Mouse (Mus musculus) ES-E14 (cell line): Measurements from ENCODE around the gene Abhd14a. TPM values are rescaled to one million over a fixed set of nuclear protein-coding genes. Genes with fewer than 3 reads are reported as not detected.
A peak's percentile ranks its signal among the peaks of the same experiment; 100 is the strongest.

ENCODE experiments used
- DNase-seq: peaks from one replicate; pipeline ENCODE4 v3.0.0-alpha.2; 2013; ENCODE audit warnings: low read depth, low spot score
- H3K27ac ChIP-seq: 2 replicates; pipeline ENCODE4 v1.5.1; 2012; ENCODE audit warnings: low read depth, mild to moderate bottlenecking, low read length, moderate library complexity, mixed read lengths; ENCODE audit not compliant: poor library complexity, insufficient read depth, severe bottlenecking
- H3K36me3 ChIP-seq: 2 replicates; pipeline ENCODE4 v1.6.1; 2012; ENCODE audit warnings: mild to moderate bottlenecking, low read length, moderate library complexity, mixed read lengths; ENCODE audit not compliant: control insufficient read depth, poor library complexity, insufficient read depth, severe bottlenecking
- H3K4me1 ChIP-seq, 2 experiments: fragments of 150-350 bp in 1 of 2; sonication (generic) in 1 of 2; 2 replicates each; pipeline ENCODE4 v1.6.1; 2012; ENCODE audit warnings: low read length in 2 of 2, mild to moderate bottlenecking in 1 of 2, mixed read lengths in 1 of 2; ENCODE audit not compliant: control insufficient read depth in 2 of 2, insufficient read depth in 2 of 2, poor library complexity in 1 of 2
- H3K4me3 ChIP-seq, 2 experiments: fragments of 150-350 bp in 1 of 2; sonication (generic) in 1 of 2; 2 replicates each; pipeline ENCODE4 v1.5.1; 2012; ENCODE audit warnings: low read length in 2 of 2, low read depth in 1 of 2, mild to moderate bottlenecking in 1 of 2, mixed read lengths in 1 of 2; ENCODE audit not compliant: insufficient read depth in 1 of 2, poor library complexity in 1 of 2, severe bottlenecking in 1 of 2
- H3K9ac ChIP-seq: 2 replicates; pipeline ENCODE4 v1.6.1; 2012; ENCODE audit warnings: low read depth, mild to moderate bottlenecking, low read length, mixed read lengths; ENCODE audit not compliant: poor library complexity, insufficient read depth, severe bottlenecking
- H3K9me3 ChIP-seq: fragments of 150-350 bp; sonication (generic); 2 replicates; pipeline ENCODE4 v1.6.1; 2012; ENCODE audit warnings: low read depth, mild to moderate bottlenecking, low read length; ENCODE audit not compliant: control insufficient read depth, insufficient read depth
- CHD2 ChIP-seq: IDR thresholded peaks from 2 replicates; pipeline ENCODE4 v1.6.1; 2014; ENCODE audit warnings: mild to moderate bottlenecking, low read depth, low read length, inconsistent platforms
- HCFC1 ChIP-seq: IDR thresholded peaks from 2 replicates; pipeline ENCODE4 v1.6.1; 2012; ENCODE audit warnings: low read length, inconsistent platforms, borderline replicate concordance; ENCODE audit not compliant: insufficient read depth
- MAFK ChIP-seq: IDR thresholded peaks from 2 replicates; pipeline ENCODE4 v1.6.1; 2014; ENCODE audit warnings: mild to moderate bottlenecking, low read depth, low read length, inconsistent platforms; ENCODE audit not compliant: insufficient read depth
- ZC3H11A ChIP-seq: IDR thresholded peaks from 2 replicates; pipeline ENCODE4 v1.6.1; 2012; ENCODE audit warnings: low read depth, mild to moderate bottlenecking, inconsistent platforms, low read length, borderline replicate concordance
- ZNF384 ChIP-seq: IDR thresholded peaks from 2 replicates; pipeline ENCODE4 v1.6.1; 2012; ENCODE audit warnings: low read depth, low read length, inconsistent platforms
- in situ Hi-C, 2 experiments: fragments of 600-800 bp; cut with MboI; formaldehyde crosslinking; loops; one replicate each; pipeline ENCODE4 v1.15.1; 2025; ENCODE audit warnings: low sequenced_read_pairs in 2 of 2, inconsistent platforms in 1 of 2; ENCODE audit not compliant: unreplicated experiment in 2 of 2
- total RNA-seq: library from RNA; depleted of rRNA; stranded (reverse); fragments of 300-350 nt; gene quantifications from 2 replicates; pipeline ENCODE4 v1.2.3, GENCODE M21; 2012

Gene Abhd14a
- total RNA-seq, 1 experiment, result 23.0 TPM

- Histone ChIP-seq H3K4me1 (peaks cover 5 to 24% of the 10 kb centered on the region in 2 experiments; a peak in 2 of 4 replicates), H3K9ac (peak within 1 kb of the TSS; percentile 54; the same call in 1 of the 2 replicates)
These were observed 28.2 kb upstream of the Abhd14a start, which contains the start of gene Rrp9 for GRCm38 (mm10) chr9:106475663-106476001. Gene Rrp9 (plus strand): TSS chr9:106475963.

GRCm38 (mm10) chr9:106475046-106475445 lies 27.6 kb upstream of the Abhd14a start:
- no peak for TF ChIP-seq MAFK
- TF ChIP-seq HCFC1, result no peak
- no peak for TF ChIP-seq CHD2
- TF ChIP-seq ZC3H11A, result no peak
- no peak for TF ChIP-seq ZNF384
- H3K27ac ChIP-seq, result no peak overlapping the region
- H3K4me1 ChIP-seq, result peaks cover 5 to 24% of the 10 kb centered on the region in 2 experiments; a peak in 2 of 4 replicates
- no peak for DNase-seq
- peaks cover 7% of the 10 kb centered on the region for H3K36me3 ChIP-seq
- H3K9ac ChIP-seq, result no peak overlapping the region
- in situ Hi-C loops, result no loop called here
- no peaks in the 10 kb centered on the region for H3K9me3 ChIP-seq
- H3K4me3 ChIP-seq, result peak overlapping the region; percentile 27 to 31; a peak in 3 of 4 replicates

More at GRCm38 (mm10) chr9:106475663-106476001, 28.2 kb upstream of the Abhd14a start, which contains the start of gene Rrp9:
- H3K9me3 ChIP-seq, result no peaks in the 10 kb centered on the region
- no peak within 1 kb of the TSS for H3K27ac ChIP-seq
- in situ Hi-C loops, result no loop called here
- peaks cover 12% of the 10 kb centered on the region for H3K36me3 ChIP-seq
- peak within 1 kb of the TSS; percentile 31 for H3K4me3 ChIP-seq
- no peak for DNase-seq
- TF ChIP-seq HCFC1, result no peak
- no peak for TF ChIP-seq MAFK
- TF ChIP-seq ZC3H11A, result no peak
- no peak for TF ChIP-seq CHD2
- no peak for TF ChIP-seq ZNF384

GRCm38 (mm10) chr9:106474456-106474855 lies 27.0 kb upstream of the Abhd14a start:
- peaks cover 5 to 27% of the 10 kb centered on the region in 2 experiments; a peak in 2 of 4 replicates for H3K4me1 ChIP-seq
- in situ Hi-C loops, result no loop called here
- no peak overlapping the region; the same call in 1 of the 2 replicates for H3K9ac ChIP-seq
- H3K4me3 ChIP-seq, result peak overlapping the region; percentile 31 to 42; a peak in 2 of 4 replicates
- peaks cover 2% of the 10 kb centered on the region for H3K36me3 ChIP-seq
- H3K27ac ChIP-seq, result no peak overlapping the region
- no peaks in the 10 kb centered on the region for H3K9me3 ChIP-seq
- no peak for DNase-seq
- TF ChIP-seq CHD2 (no peak), HCFC1 (no peak; the same call in 1 of the 2 replicates), ZNF384 (no peak), MAFK (no peak), ZC3H11A (no peak)

- Histone ChIP-seq H3K9me3 (no peaks in the 10 kb centered on the region), H3K36me3 (no peaks in the 10 kb centered on the region; the same call in 1 of the 2 replicates), H3K4me1 (peaks cover 5 to 30% of the 10 kb centered on the region in 2 experiments; a peak in 2 of 4 replicates), H3K27ac (no peak overlapping the region), H3K4me3 (no peak overlapping the region), H3K9ac (no peak overlapping the region)
- in situ Hi-C loops, result no loop called here
- TF ChIP-seq ZNF384, result no peak
- TF ChIP-seq ZC3H11A, result no peak
- no peak for TF ChIP-seq MAFK
- TF ChIP-seq HCFC1, result no peak
- TF ChIP-seq CHD2, result no peak
- DNase-seq, result no peak
These were observed 26.3 kb upstream of the Abhd14a start for GRCm38 (mm10) chr9:106473753-106474105.
